Mouse (Mus musculus) erythroblast, embryonic 14.5 days (primary cell): Measurements from ENCODE around the gene Rlim.

Experiments
- GATA1 ChIP-seq: IDR thresholded peaks from 2 replicates; pipeline ENCODE4 v1.6.1; 2012; ENCODE audit warnings: low read length, inconsistent platforms, mixed read lengths
- TAL1 ChIP-seq: IDR thresholded peaks from 3 replicates; pipeline ENCODE4 v1.6.1; 2012; ENCODE audit warnings: low read length, inconsistent platforms, mixed read lengths

- TF ChIP-seq GATA1: no peak
- no peak for TF ChIP-seq TAL1
Measured at GRCm38 (mm10) chrX:103991702-103992101, 10.6 kb upstream of the Rlim start.
